Mouse (Mus musculus) liver, embryonic 14.5 days (tissue): ENCODE data around the gene Msl1.

Experiments used
- CTCF ChIP-seq: IDR thresholded peaks from 2 replicates; pipeline ENCODE4 v1.5.1; 2016; ENCODE audit warnings: antibody characterized with exemption, low read depth, control low read depth
- EP300 ChIP-seq: IDR thresholded peaks from 2 replicates; pipeline ENCODE4 v1.6.1; 2016; ENCODE audit warnings: antibody characterized with exemption, low read depth

DNA sequence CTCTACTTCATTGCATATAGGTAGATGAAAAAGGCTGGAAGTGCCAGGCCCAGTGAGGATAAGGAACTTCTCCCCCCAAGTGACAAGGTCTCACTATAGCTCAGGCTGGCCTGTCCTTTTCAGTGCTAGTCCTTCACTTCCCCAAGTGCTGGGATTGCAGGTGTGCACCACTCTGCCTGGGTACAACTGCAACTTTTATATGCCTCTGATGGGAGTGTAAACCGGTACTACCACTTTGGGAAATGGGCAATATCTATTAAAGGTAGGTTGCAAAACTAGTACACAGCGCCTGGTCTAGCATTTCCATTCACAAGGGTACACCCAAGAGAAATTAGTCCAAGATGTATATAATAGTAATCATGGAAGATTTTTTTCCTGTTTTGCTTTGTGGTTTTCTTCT is 59.3 kb downstream of the Msl1 start:
- TF ChIP-seq CTCF = no peak
- TF ChIP-seq EP300 = no peak
